Mouse (Mus musculus): ENCODE measurements at regions not wholly inside any gene's neighbourhood (a gene's known extent, or its start where the extent isn't known, plus 50 kb on each side); places are given as distances from the start of the nearest gene placed in this dataset.
"Not testable (repeated sequence)": the region's sequence is repeated elsewhere in the genome, so short reads cannot be mapped to it uniquely, and the experiment has no call there.

GRCm38 (mm10) chr14:101001070-101001469 is 199.1 kb downstream of the Prr30 start:
- H3K4me3 ChIP-seq (replicated peaks; ENCODE audit: insufficient read depth, low read depth, low read length), result no peak overlapping the region
- TF ChIP-seq POLR2A (IDR thresholded peaks at IDR 0.05; ENCODE audit: borderline replicate concordance, insufficient read depth, low read length), result no peak
- TF ChIP-seq CTCF (IDR thresholded peaks at IDR 0.05; ENCODE audit: borderline replicate concordance, insufficient read depth, low read depth, low read length), result no peak
- DNase-seq, result no peak
- H3K4me1 ChIP-seq (ENCODE audit: control insufficient read depth, insufficient read depth, low read length), result no peaks in the 10 kb centered on the region
- no peaks in the 10 kb centered on the region for H3K27me3 ChIP-seq (ENCODE audit: control insufficient read depth, insufficient read depth, low read length)
- WGBS, result 72% methylated on average over 1 of the region's 1 CpGs
- no peak overlapping the region for H3K27ac ChIP-seq (ENCODE audit: insufficient read depth, low read length)

- Histone ChIP-seq H3K27me3 (ENCODE audit: control insufficient read depth, insufficient read depth, low read length) (no peaks in the 10 kb centered on the region), H3K4me3 (replicated peaks; ENCODE audit: insufficient read depth, low read depth, low read length) (no peak overlapping the region), H3K27ac (ENCODE audit: insufficient read depth, low read length) (no peak overlapping the region), H3K4me1 (ENCODE audit: control insufficient read depth, insufficient read depth, low read length) (no peaks in the 10 kb centered on the region)
- no peak for TF ChIP-seq POLR2A (IDR thresholded peaks at IDR 0.05; ENCODE audit: borderline replicate concordance, insufficient read depth, low read length)
- no peak for TF ChIP-seq CTCF (IDR thresholded peaks at IDR 0.05; ENCODE audit: borderline replicate concordance, insufficient read depth, low read depth, low read length)
- 97% methylated on average over 5 of the region's 5 CpGs for WGBS
- no peak for DNase-seq
Observed at GRCm38 (mm10) chr14:100980754-100981153, 219.4 kb downstream of the Prr30 start.

GRCm38 (mm10) chr14:100978515-100978914 is 221.6 kb downstream of the Prr30 start:
- TF ChIP-seq POLR2A (IDR thresholded peaks at IDR 0.05; ENCODE audit: borderline replicate concordance, insufficient read depth, low read length) (no peak), CTCF (IDR thresholded peaks at IDR 0.05; ENCODE audit: borderline replicate concordance, insufficient read depth, low read depth, low read length) (no peak)
- Histone ChIP-seq H3K4me3 (replicated peaks; ENCODE audit: insufficient read depth, low read depth, low read length) (no peak overlapping the region), H3K4me1 (ENCODE audit: control insufficient read depth, insufficient read depth, low read length) (no peaks in the 10 kb centered on the region), H3K27me3 (ENCODE audit: control insufficient read depth, insufficient read depth, low read length) (no peaks in the 10 kb centered on the region), H3K27ac (ENCODE audit: insufficient read depth, low read length) (no peak overlapping the region)
- 86% methylated on average over 2 of the region's 2 CpGs for WGBS
- DNase-seq, result no peak

GRCm38 (mm10) chr14:100970970-100971369 is 229.2 kb downstream of the Prr30 start:
- Histone ChIP-seq H3K27ac (ENCODE audit: insufficient read depth, low read length) (no peak overlapping the region), H3K27me3 (ENCODE audit: control insufficient read depth, insufficient read depth, low read length) (no peaks in the 10 kb centered on the region), H3K4me1 (ENCODE audit: control insufficient read depth, insufficient read depth, low read length) (no peaks in the 10 kb centered on the region), H3K4me3 (replicated peaks; ENCODE audit: insufficient read depth, low read depth, low read length) (no peak overlapping the region)
- DNase-seq, result no peak
- 10% methylated on average over 2 of the region's 2 CpGs for WGBS
- TF ChIP-seq CTCF (IDR thresholded peaks at IDR 0.05; ENCODE audit: borderline replicate concordance, insufficient read depth, low read depth, low read length) (no peak), POLR2A (IDR thresholded peaks at IDR 0.05; ENCODE audit: borderline replicate concordance, insufficient read depth, low read length) (no peak)

GRCm38 (mm10) chr14:100960198-100960597 is 239.9 kb downstream of the Prr30 start:
- no peak for TF ChIP-seq POLR2A (IDR thresholded peaks at IDR 0.05; ENCODE audit: borderline replicate concordance, insufficient read depth, low read length)
- Histone ChIP-seq H3K4me1 (ENCODE audit: control insufficient read depth, insufficient read depth, low read length) (no peaks in the 10 kb centered on the region), H3K27ac (ENCODE audit: insufficient read depth, low read length) (no peak overlapping the region), H3K27me3 (ENCODE audit: control insufficient read depth, insufficient read depth, low read length) (no peaks in the 10 kb centered on the region; the same call in 1 of the 2 replicates), H3K4me3 (replicated peaks; ENCODE audit: insufficient read depth, low read depth, low read length) (no peak overlapping the region)
- DNase-seq, result no peak

GRCm38 (mm10) chr14:100955806-100956436 is 244.2 kb downstream of the Prr30 start:
- Histone ChIP-seq H3K27me3 (ENCODE audit: control insufficient read depth, insufficient read depth, low read length) (no peaks in the 10 kb centered on the region; the same call in 1 of the 2 replicates), H3K4me3 (replicated peaks; ENCODE audit: insufficient read depth, low read depth, low read length) (no peak overlapping the region), H3K4me1 (ENCODE audit: control insufficient read depth, insufficient read depth, low read length) (no peaks in the 10 kb centered on the region), H3K27ac (ENCODE audit: insufficient read depth, low read length) (no peak overlapping the region)
- DNase-seq, result no peak
- WGBS, result 86% methylated on average over 1 of the region's 1 CpGs
- TF ChIP-seq POLR2A (IDR thresholded peaks at IDR 0.05; ENCODE audit: borderline replicate concordance, insufficient read depth, low read length), result no peak
- TF ChIP-seq CTCF (IDR thresholded peaks at IDR 0.05; ENCODE audit: borderline replicate concordance, insufficient read depth, low read depth, low read length), result no peak

GRCm38 (mm10) chr14:100950681-100951119 is 249.4 kb downstream of the Prr30 start:
- WGBS, result 41% methylated on average over 3 of the region's 3 CpGs
- no peak for DNase-seq
- no peaks in the 10 kb centered on the region for H3K27me3 ChIP-seq (ENCODE audit: control insufficient read depth, insufficient read depth, low read length)
- H3K27ac ChIP-seq (ENCODE audit: insufficient read depth, low read length), result no peak overlapping the region
- H3K4me1 ChIP-seq (ENCODE audit: control insufficient read depth, insufficient read depth, low read length), result no peaks in the 10 kb centered on the region
- H3K4me3 ChIP-seq (replicated peaks; ENCODE audit: insufficient read depth, low read depth, low read length), result no peak overlapping the region
- TF ChIP-seq POLR2A (IDR thresholded peaks at IDR 0.05; ENCODE audit: borderline replicate concordance, insufficient read depth, low read length) (no peak), CTCF (IDR thresholded peaks at IDR 0.05; ENCODE audit: borderline replicate concordance, insufficient read depth, low read depth, low read length) (no peak)

GRCm38 (mm10) chr14:100947625-100948024 is 252.5 kb downstream of the Prr30 start:
- not testable (repeated sequence) for H3K4me1 ChIP-seq (ENCODE audit: control insufficient read depth, insufficient read depth, low read length); DNase-seq; H3K27me3 ChIP-seq (ENCODE audit: control insufficient read depth, insufficient read depth, low read length); H3K27ac ChIP-seq (ENCODE audit: insufficient read depth, low read length); H3K4me3 ChIP-seq (replicated peaks; ENCODE audit: insufficient read depth, low read depth, low read length)

All from cerebellum, adult 2 months (tissue).